Mouse (Mus musculus): ENCODE results near the gene Gm10330. TPM values are rescaled to one million over a fixed set of nuclear protein-coding genes. Genes with fewer than 3 reads are reported as not detected.
"Not testable (repeated sequence)": the region's sequence is repeated elsewhere in the genome, so short reads cannot be mapped to it uniquely, and the experiment has no call there.

The Gm10330 gene
- under 1 TPM in 1 of 2 experiments, not detected in 1; 0.16 TPM for total RNA-seq (2021)
- long read RNA-seq, experiment 1: 0 reads
- long read RNA-seq, experiment 2: 0 reads

DNA sequence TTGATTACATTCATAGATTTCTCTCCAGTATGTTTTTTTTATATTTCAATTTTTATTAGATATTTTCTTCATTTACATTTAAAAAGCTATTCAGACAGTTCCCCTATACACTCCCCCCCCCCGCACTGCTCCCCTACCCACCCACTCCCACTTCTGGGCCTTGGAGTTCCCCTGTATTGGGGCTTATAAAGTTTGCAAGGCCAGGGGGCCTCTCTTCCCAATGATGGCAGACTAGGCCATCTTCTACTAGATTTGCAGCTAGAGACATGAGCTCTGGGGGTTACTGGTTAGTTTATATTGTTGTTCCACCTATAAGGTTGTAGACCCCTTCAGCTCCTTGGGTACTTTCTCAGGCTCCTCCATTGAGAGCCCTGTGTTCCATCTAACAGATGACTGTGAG, at the start of gene Gm10330:
Gm10330 (minus strand) TSS at position 101 of the 400 bp plus-strand sequence.
- DNase-seq: not testable (repeated sequence)

DNA sequence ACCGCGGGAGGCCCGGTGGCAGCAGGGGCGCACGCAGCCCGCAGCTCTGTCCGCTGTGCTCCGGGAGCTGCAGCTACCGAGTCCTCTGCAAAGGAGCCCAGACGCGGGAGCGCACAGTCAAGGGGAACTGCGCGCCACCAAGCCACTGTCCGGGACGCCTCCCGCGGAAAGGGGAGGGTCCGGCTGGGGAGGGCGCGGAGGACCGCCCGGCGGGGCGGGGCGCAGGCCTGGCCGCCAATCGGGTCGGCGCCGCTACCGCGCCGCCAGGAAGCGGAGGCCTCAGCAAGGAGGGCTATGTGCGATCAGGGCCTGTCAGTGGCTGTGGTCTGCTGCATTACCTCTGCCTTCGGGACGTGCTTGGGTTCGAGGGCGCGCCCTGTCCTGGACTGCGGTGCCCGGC, 20.7 kb upstream of the Gm10330 start:
- DNase-seq: not testable (repeated sequence)

DNA sequence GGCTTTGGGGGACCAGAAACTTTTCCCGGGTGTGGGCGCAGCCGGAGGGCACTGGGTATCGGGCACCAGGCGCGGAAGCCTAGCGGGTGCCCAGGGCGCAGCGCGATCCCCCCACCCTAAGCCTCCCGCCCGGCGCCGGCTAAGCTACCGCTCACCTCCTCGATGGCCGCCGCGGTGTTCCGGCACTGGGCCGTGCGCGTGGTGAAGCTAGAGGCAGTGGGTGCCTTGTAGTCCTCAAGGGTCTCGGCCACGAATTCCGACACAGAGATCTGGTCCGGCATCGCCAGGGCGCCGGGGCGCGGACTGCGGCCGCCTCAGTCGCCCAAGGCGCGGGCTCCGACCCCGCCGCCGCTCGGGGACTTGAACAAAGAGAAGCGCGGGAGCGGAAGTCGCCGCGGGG, 20.3 kb upstream of the Gm10330 start:
- peak; percentile 4 for DNase-seq
